Mouse (Mus musculus) liver, embryonic 16.5 days (tissue): ENCODE data around the gene 2310003L06Rik. TPM values are rescaled to one million over a fixed set of nuclear protein-coding genes. Genes with fewer than 3 reads are reported as not detected.

Source experiments
- ATAC-seq: fragments of 200-750 bp; cut with Nextera tagmentation; 2 replicates; pipeline ENCODE4 v1.8.0; 2017; ENCODE audit warnings: low read depth, mild to moderate bottlenecking, moderate number of reproducible peaks, moderate library complexity
- H3K27ac ChIP-seq: fragments of 300-500 bp; sonication (generic); 2 replicates; pipeline ENCODE4 v1.5.1; 2014; ENCODE audit warnings: mild to moderate bottlenecking, low read length
- H3K27me3 ChIP-seq: fragments of 300-500 bp; sonication (generic); 2 replicates; pipeline ENCODE4 v1.6.1; 2014; ENCODE audit warnings: low read depth, low read length, mixed read lengths; ENCODE audit not compliant: control insufficient read depth, insufficient read depth
- H3K36me3 ChIP-seq: fragments of 300-500 bp; sonication (generic); 2 replicates; pipeline ENCODE4 v1.6.1; 2014; ENCODE audit warnings: mild to moderate bottlenecking; ENCODE audit not compliant: control insufficient read depth, insufficient read depth
- H3K4me1 ChIP-seq: fragments of 300-500 bp; sonication (generic); 2 replicates; pipeline ENCODE4 v1.6.1; 2014; ENCODE audit warnings: low read depth, low read length, mixed read lengths; ENCODE audit not compliant: control insufficient read depth
- H3K4me2 ChIP-seq: fragments of 300-500 bp; sonication (generic); 2 replicates; pipeline ENCODE4 v1.6.1; 2014; ENCODE audit warnings: low read depth, low read length, mixed read lengths
- H3K4me3 ChIP-seq: fragments of 300-500 bp; sonication (generic); 2 replicates; pipeline ENCODE4 v1.5.1; 2014; ENCODE audit warnings: low read depth, mild to moderate bottlenecking, low read length
- H3K9ac ChIP-seq: fragments of 300-500 bp; sonication (generic); 2 replicates; pipeline ENCODE4 v1.6.1; 2014; ENCODE audit warnings: low read depth, low read length
- H3K9me3 ChIP-seq: fragments of 300-500 bp; sonication (generic); replicated peaks from 2 replicates; pipeline ENCODE4 v1.6.1; 2016; ENCODE audit warnings: low read length; ENCODE audit not compliant: control insufficient read depth
- WGBS: fragments of 180-500 bp; shearing (Covaris S2); extraction: QIAGEN DNeasy Blood & Tissue Kit; methylation state at CpG from one replicate; pipeline ENCODE4 v1.1.7; 2014; ENCODE audit not compliant: insufficient replicate concordance; 5-methylcytosine and 5-hydroxymethylcytosine counted together
- polyA plus RNA-seq: library from polyadenylated mRNA; unstranded; fragments of >200 nt; fragmentation: Nextera tagmentation; extraction: Ambion mirVana; gene quantifications from 2 replicates; pipeline ENCODE4 v1.2.1, GENCODE M21; 2015

Gene 2310003L06Rik
- not detected in 2 replicates for polyA plus RNA-seq

GRCm38 (mm10) chr5:87969201-87969600 is at the start of gene 2310003L06Rik, which contains the start of gene Gm28434:
Gene 2310003L06Rik, plus strand, starts transcription at chr5:87969459.
Gene Gm28434, plus strand, starts transcription at chr5:87969517.
- Histone ChIP-seq H3K9me3 (no peaks in the 10 kb centered on the region), H3K27me3 (no peaks in the 10 kb centered on the region), H3K4me3 (no peak within 1 kb of the TSS), H3K4me2 (no peak within 1 kb of the TSS), H3K27ac (no peak within 1 kb of the TSS), H3K36me3 (no peaks in the 10 kb centered on the region), H3K9ac (no peak within 1 kb of the TSS), H3K4me1 (no peaks in the 10 kb centered on the region)
- ATAC-seq: no peak
- 29% methylated on average over 2 of the region's 2 CpGs for WGBS

- 42% methylated on average over 5 of the region's 5 CpGs for WGBS
- H3K4me2 ChIP-seq: no peak within 1 kb of the TSS
- H3K27ac ChIP-seq: no peak within 1 kb of the TSS
- H3K27me3 ChIP-seq: no peaks in the 10 kb centered on the region
- no peak within 1 kb of the TSS for H3K4me3 ChIP-seq
- H3K9me3 ChIP-seq: no peaks in the 10 kb centered on the region; the same call in 1 of the 2 replicates
- no peaks in the 10 kb centered on the region for H3K36me3 ChIP-seq
- no peak within 1 kb of the TSS for H3K9ac ChIP-seq
- H3K4me1 ChIP-seq: no peaks in the 10 kb centered on the region
- ATAC-seq: no peak
Observed at GRCm38 (mm10) chr5:87925372-87925771, 43.9 kb upstream of the 2310003L06Rik start, which contains the start of gene Csn3. Gene Csn3, plus strand, starts transcription at chr5:87925579.

GRCm38 (mm10) chr5:87931603-87932002 is 37.7 kb upstream of the 2310003L06Rik start:
- Histone ChIP-seq H3K27me3 (no peaks in the 10 kb centered on the region), H3K9ac (no peak overlapping the region), H3K4me1 (no peaks in the 10 kb centered on the region), H3K9me3 (no peaks in the 10 kb centered on the region), H3K4me2 (no peak overlapping the region), H3K27ac (no peak overlapping the region), H3K4me3 (no peak overlapping the region), H3K36me3 (no peaks in the 10 kb centered on the region)
- no peak for ATAC-seq
- 33% methylated on average over 1 of the region's 1 CpGs for WGBS

- no peaks in the 10 kb centered on the region for H3K4me1 ChIP-seq
- ATAC-seq: no peak
- no peak overlapping the region for H3K4me3 ChIP-seq
- H3K27ac ChIP-seq: no peak overlapping the region
- no peak overlapping the region for H3K4me2 ChIP-seq
- H3K36me3 ChIP-seq: no peaks in the 10 kb centered on the region
- no peaks in the 10 kb centered on the region for H3K9me3 ChIP-seq
- H3K27me3 ChIP-seq: no peaks in the 10 kb centered on the region
- no peak overlapping the region for H3K9ac ChIP-seq
- WGBS: 35% methylated on average over 3 of the region's 3 CpGs
Observed at GRCm38 (mm10) chr5:87940752-87941151, 28.5 kb upstream of the 2310003L06Rik start.

GRCm38 (mm10) chr5:87942515-87942914 is 26.7 kb upstream of the 2310003L06Rik start:
- H3K9me3 ChIP-seq: no peaks in the 10 kb centered on the region
- no peaks in the 10 kb centered on the region for H3K27me3 ChIP-seq
- no peak overlapping the region for H3K27ac ChIP-seq
- no peaks in the 10 kb centered on the region for H3K4me1 ChIP-seq
- H3K4me3 ChIP-seq: no peak overlapping the region
- ATAC-seq: no peak
- H3K4me2 ChIP-seq: no peak overlapping the region
- H3K36me3 ChIP-seq: no peaks in the 10 kb centered on the region
- no peak overlapping the region for H3K9ac ChIP-seq

- H3K4me3 ChIP-seq: no peak overlapping the region
- no peaks in the 10 kb centered on the region for H3K9me3 ChIP-seq
- ATAC-seq: no peak
- no peaks in the 10 kb centered on the region for H3K27me3 ChIP-seq
- H3K27ac ChIP-seq: no peak overlapping the region
- H3K4me1 ChIP-seq: no peaks in the 10 kb centered on the region
- H3K36me3 ChIP-seq: no peaks in the 10 kb centered on the region
- H3K9ac ChIP-seq: no peak overlapping the region
- no peak overlapping the region for H3K4me2 ChIP-seq
Observed at GRCm38 (mm10) chr5:87951836-87952235, 17.4 kb upstream of the 2310003L06Rik start.

- no peak for ATAC-seq
- Histone ChIP-seq H3K9me3 (no peaks in the 10 kb centered on the region), H3K4me1 (no peaks in the 10 kb centered on the region), H3K27me3 (no peaks in the 10 kb centered on the region), H3K4me3 (no peak within 1 kb of the TSS), H3K4me2 (no peak within 1 kb of the TSS), H3K27ac (no peak within 1 kb of the TSS), H3K9ac (no peak within 1 kb of the TSS), H3K36me3 (no peaks in the 10 kb centered on the region)
- 56% methylated on average over 3 of the region's 3 CpGs for WGBS
Observed at GRCm38 (mm10) chr5:87979139-87979538, 9.9 kb downstream of the 2310003L06Rik start, which contains the start of gene Cabs1. Gene Cabs1, plus strand, starts transcription at chr5:87979439.

- Histone ChIP-seq H3K9ac (no peak overlapping the region), H3K4me2 (no peak overlapping the region), H3K27me3 (no peaks in the 10 kb centered on the region), H3K27ac (no peak overlapping the region), H3K4me3 (no peak overlapping the region), H3K36me3 (no peaks in the 10 kb centered on the region), H3K9me3 (no peaks in the 10 kb centered on the region), H3K4me1 (no peaks in the 10 kb centered on the region)
- 38% methylated on average over 3 of the region's 3 CpGs for WGBS
- ATAC-seq: no peak
Observed at GRCm38 (mm10) chr5:87982468-87983214, 13.4 kb downstream of the 2310003L06Rik start.

GRCm38 (mm10) chr5:88002249-88002648 is 33.0 kb downstream of the 2310003L06Rik start, which contains the start of gene Smr3a:
Gene Smr3a, plus strand, starts transcription at chr5:88002549.
- H3K27me3 ChIP-seq: no peaks in the 10 kb centered on the region
- no peaks in the 10 kb centered on the region for H3K9me3 ChIP-seq
- WGBS: 71% methylated on average over 3 of the region's 3 CpGs
- no peak within 1 kb of the TSS for H3K4me2 ChIP-seq
- no peaks in the 10 kb centered on the region for H3K36me3 ChIP-seq
- no peaks in the 10 kb centered on the region for H3K4me1 ChIP-seq
- no peak within 1 kb of the TSS for H3K4me3 ChIP-seq
- H3K9ac ChIP-seq: no peak within 1 kb of the TSS
- H3K27ac ChIP-seq: no peak within 1 kb of the TSS
- ATAC-seq: no peak
